Mouse (Mus musculus) bone marrow macrophage, adult 2 months (primary cell): ENCODE data around the gene 4930590J08Rik.
"Not testable (repeated sequence)": the region's sequence is repeated elsewhere in the genome, so short reads cannot be mapped to it uniquely, and the experiment has no call there.

Experiments used
- CTCF ChIP-seq: IDR thresholded peaks from 2 replicates; pipeline ENCODE4 v1.5.1; 2012; ENCODE audit warnings: low read depth, mild to moderate bottlenecking, low read length, moderate library complexity
- POLR2A ChIP-seq: IDR thresholded peaks from 2 replicates; pipeline ENCODE4 v1.6.1; 2012; ENCODE audit warnings: mild to moderate bottlenecking, low read depth, low read length, borderline replicate concordance

GRCm38 (mm10) chr6:91958015-91958414, 55.4 kb downstream of the 4930590J08Rik start:
- not testable (repeated sequence) for TF ChIP-seq CTCF, POLR2A
